Mouse (Mus musculus) lung, adult 2 months (tissue): ENCODE measurements around the gene Rasl11a.

Source experiments
- CTCF ChIP-seq: fragments of 200-500 bp; IDR thresholded peaks from 2 replicates; pipeline ENCODE4 v1.5.1; 2011; ENCODE audit warnings: mild to moderate bottlenecking, low read length, control low read depth; ENCODE audit not compliant: insufficient read depth
- POLR2A ChIP-seq: fragments of 200-500 bp; IDR thresholded peaks from 2 replicates; pipeline ENCODE4 v1.6.1; 2011; ENCODE audit warnings: low read depth, mild to moderate bottlenecking, control low read depth, low read length, borderline replicate concordance; ENCODE audit errors: extremely low read depth

- no peak for TF ChIP-seq CTCF
- TF ChIP-seq POLR2A = no peak
Measured at GRCm38 (mm10) chr5:146859246-146859645, 14.4 kb downstream of the Rasl11a start.
